Mouse (Mus musculus): ENCODE data around the gene Spem1. TPM values are rescaled to one million over a fixed set of nuclear protein-coding genes. Genes with fewer than 3 reads are reported as not detected.

Spem1 gene
- polyA plus RNA-seq, 2 experiments: 0.18 to 0.65 TPM

DNA sequence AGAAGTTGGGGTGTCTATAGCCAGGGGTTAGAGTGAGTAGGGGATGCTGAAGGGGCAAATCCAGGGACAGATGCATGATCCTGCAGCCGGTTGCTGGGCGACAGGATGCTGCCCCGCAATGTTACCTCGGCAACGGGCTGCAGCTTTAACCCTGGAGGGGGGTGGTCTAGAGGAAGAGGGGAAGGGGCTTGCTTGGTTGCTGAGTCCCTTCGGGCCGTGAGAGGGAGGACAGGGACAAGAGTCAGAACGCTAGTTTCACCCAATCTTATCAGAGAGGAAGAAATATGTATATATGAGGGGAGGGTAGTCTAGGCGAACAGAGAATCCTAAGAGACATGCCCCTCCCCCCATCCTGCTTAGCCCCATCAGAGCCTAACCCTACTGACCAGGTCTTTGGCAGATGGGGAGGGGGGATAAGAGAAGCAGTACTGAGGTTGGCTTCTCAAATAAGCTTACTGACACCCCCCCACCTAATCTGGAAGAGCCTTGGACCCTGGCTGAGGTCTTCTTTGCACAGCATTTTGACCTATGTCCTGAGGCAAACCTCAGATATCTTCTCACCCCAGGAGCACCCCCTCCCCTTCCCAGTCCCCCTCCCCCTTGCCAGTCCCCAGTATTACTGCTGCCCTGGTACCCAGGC is 13.5 kb upstream of the Spem1 start:
- peak overlapping the region; percentile 95 for H3K4me2 ChIP-seq (replicated peaks; ENCODE audit: low read depth, low read length, severe bottlenecking)
- peaks cover 37% of the 10 kb centered on the region for H3K4me1 ChIP-seq (ENCODE audit: control insufficient read depth, insufficient read depth, low read length)
- H3K4me3 ChIP-seq (replicated peaks; ENCODE audit: low read length): peak overlapping the region; percentile 73
- no peak for TF ChIP-seq POLR2A (IDR thresholded peaks at IDR 0.05; ENCODE audit: borderline replicate concordance, extremely low read depth, insufficient read depth, insufficient read length)
- H3K9me3 ChIP-seq (ENCODE audit: control insufficient read depth, low read length): no peaks in the 10 kb centered on the region
- H3K27ac ChIP-seq (replicated peaks; ENCODE audit: low read depth, low read length): no peak overlapping the region
- peaks cover 33% of the 10 kb centered on the region for H3K36me3 ChIP-seq (ENCODE audit: control insufficient read depth, insufficient read depth, low read length)
- DNase-seq (ENCODE audit: low spot score): peak; percentile 7
- no peak for ATAC-seq (ENCODE audit: low FRiP score, low read depth)
- H3K27me3 ChIP-seq (ENCODE audit: control insufficient read depth, insufficient read depth, low read length): peaks cover 5% of the 10 kb centered on the region; the same call in 1 of the 2 replicates
- peak overlapping the region; percentile 71; the same call in 1 of the 2 replicates for H3K9ac ChIP-seq (ENCODE audit: low read depth, low read length, severe bottlenecking)
- WGBS: 14% methylated on average over 9 of the region's 9 CpGs

- peaks cover 5% of the 10 kb centered on the region; the same call in 1 of the 2 replicates for H3K27me3 ChIP-seq (ENCODE audit: control insufficient read depth, insufficient read depth, low read length)
- ATAC-seq (ENCODE audit: low FRiP score, low read depth): no peak
- H3K36me3 ChIP-seq (ENCODE audit: control insufficient read depth, insufficient read depth, low read length): peaks cover 34% of the 10 kb centered on the region
- 7% methylated on average over 43 of the region's 48 CpGs for WGBS
- peaks cover 31% of the 10 kb centered on the region for H3K4me1 ChIP-seq (ENCODE audit: control insufficient read depth, insufficient read depth, low read length)
- no peak overlapping the region for H3K27ac ChIP-seq (replicated peaks; ENCODE audit: low read depth, low read length)
- H3K9ac ChIP-seq (ENCODE audit: low read depth, low read length, severe bottlenecking): peak overlapping the region; percentile 68
- H3K4me3 ChIP-seq (replicated peaks; ENCODE audit: low read length): peak overlapping the region; percentile 73
- H3K4me2 ChIP-seq (replicated peaks; ENCODE audit: low read depth, low read length, severe bottlenecking): peak overlapping the region; percentile 95
- TF ChIP-seq POLR2A (IDR thresholded peaks at IDR 0.05; ENCODE audit: borderline replicate concordance, extremely low read depth, insufficient read depth, insufficient read length): no peak
- no peaks in the 10 kb centered on the region for H3K9me3 ChIP-seq (ENCODE audit: control insufficient read depth, low read length)
- peak; percentile 21 for DNase-seq (ENCODE audit: low spot score)
These were observed 12.1 kb upstream of the Spem1 start for GRCm38 (mm10) chr11:69834001-69834549.

GRCm38 (mm10) chr11:69833554-69833953 is 11.6 kb upstream of the Spem1 start:
- TF ChIP-seq POLR2A (IDR thresholded peaks at IDR 0.05; ENCODE audit: borderline replicate concordance, extremely low read depth, insufficient read depth, insufficient read length): no peak
- Histone ChIP-seq H3K4me2 (replicated peaks; ENCODE audit: low read depth, low read length, severe bottlenecking) (peak overlapping the region; percentile 95), H3K4me1 (ENCODE audit: control insufficient read depth, insufficient read depth, low read length) (peaks cover 30% of the 10 kb centered on the region), H3K36me3 (ENCODE audit: control insufficient read depth, insufficient read depth, low read length) (peaks cover 37% of the 10 kb centered on the region), H3K9me3 (ENCODE audit: control insufficient read depth, low read length) (no peaks in the 10 kb centered on the region), H3K9ac (ENCODE audit: low read depth, low read length, severe bottlenecking) (peak overlapping the region; percentile 68), H3K27ac (replicated peaks; ENCODE audit: low read depth, low read length) (no peak overlapping the region), H3K27me3 (ENCODE audit: control insufficient read depth, insufficient read depth, low read length) (peaks cover 5% of the 10 kb centered on the region; the same call in 1 of the 2 replicates), H3K4me3 (replicated peaks; ENCODE audit: low read length) (peak overlapping the region; percentile 73)
- DNase-seq (ENCODE audit: low spot score) (no peak), ATAC-seq (ENCODE audit: low FRiP score, low read depth) (no peak)
- 61% methylated on average over 8 of the region's 8 CpGs for WGBS

DNA sequence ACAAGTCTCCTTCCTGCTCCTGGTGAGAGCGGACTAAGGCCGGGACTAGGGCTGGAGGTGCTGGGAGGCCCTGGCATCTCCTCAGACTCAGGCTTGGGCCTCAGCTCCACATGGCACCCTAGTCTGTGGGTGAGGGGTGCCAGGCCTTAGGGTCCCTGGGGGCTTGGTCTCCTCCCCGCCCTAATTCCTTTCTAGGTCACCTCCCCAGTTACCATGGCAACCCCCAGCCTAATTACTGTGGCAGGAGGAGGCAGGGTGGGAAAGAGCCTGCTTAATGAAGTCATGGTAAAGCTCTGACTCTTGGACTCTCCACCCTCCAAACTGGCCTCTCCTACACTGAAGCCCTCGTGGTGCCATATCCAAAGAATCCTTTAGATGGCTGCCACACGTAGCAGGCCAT is 6.9 kb upstream of the Spem1 start:
- TF ChIP-seq POLR2A (IDR thresholded peaks at IDR 0.05; ENCODE audit: borderline replicate concordance, extremely low read depth, insufficient read depth, insufficient read length): no peak
- Histone ChIP-seq H3K4me2 (replicated peaks; ENCODE audit: low read depth, low read length, severe bottlenecking) (no peak overlapping the region), H3K27ac (replicated peaks; ENCODE audit: low read depth, low read length) (no peak overlapping the region), H3K4me1 (ENCODE audit: control insufficient read depth, insufficient read depth, low read length) (peaks cover 5% of the 10 kb centered on the region), H3K4me3 (replicated peaks; ENCODE audit: low read length) (no peak overlapping the region), H3K9ac (ENCODE audit: low read depth, low read length, severe bottlenecking) (no peak overlapping the region; the same call in 1 of the 2 replicates), H3K36me3 (ENCODE audit: control insufficient read depth, insufficient read depth, low read length) (peaks cover 79% of the 10 kb centered on the region), H3K9me3 (ENCODE audit: control insufficient read depth, low read length) (no peaks in the 10 kb centered on the region), H3K27me3 (ENCODE audit: control insufficient read depth, insufficient read depth, low read length) (peaks cover 4% of the 10 kb centered on the region; the same call in 1 of the 2 replicates)
- 56% methylated on average over 5 of the region's 5 CpGs for WGBS
- no peak for DNase-seq (ENCODE audit: low spot score)
- ATAC-seq (ENCODE audit: low FRiP score, low read depth): no peak

DNA sequence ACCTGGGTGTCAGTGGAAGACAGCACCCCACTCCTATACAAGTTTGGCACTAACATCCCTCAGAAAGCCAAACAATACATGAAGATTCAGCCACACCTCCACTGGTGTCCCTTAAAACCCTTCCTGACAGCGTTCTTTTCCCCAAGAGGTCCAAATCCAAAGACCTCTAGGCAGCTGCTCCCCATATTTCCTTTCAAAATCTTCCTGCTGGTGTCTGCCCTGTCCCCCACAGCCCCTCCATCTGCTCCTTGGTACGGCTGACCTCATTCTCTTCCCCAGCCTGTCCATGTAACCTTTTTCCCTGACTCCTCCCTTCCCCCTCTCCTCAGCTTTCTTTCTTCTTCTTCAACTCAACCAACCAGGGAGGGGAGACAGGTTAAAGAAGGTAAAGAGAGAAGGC is 1.5 kb upstream of the Spem1 start:
- ATAC-seq (ENCODE audit: low FRiP score, low read depth) (no peak), DNase-seq (ENCODE audit: low spot score) (no peak)
- 73% methylated on average over 2 of the region's 2 CpGs for WGBS
- H3K4me1 ChIP-seq (ENCODE audit: control insufficient read depth, insufficient read depth, low read length): no peaks in the 10 kb centered on the region
- H3K4me2 ChIP-seq (replicated peaks; ENCODE audit: low read depth, low read length, severe bottlenecking): no peak overlapping the region
- H3K4me3 ChIP-seq (replicated peaks; ENCODE audit: low read length): no peak overlapping the region
- H3K9ac ChIP-seq (ENCODE audit: low read depth, low read length, severe bottlenecking): no peak overlapping the region
- no peaks in the 10 kb centered on the region for H3K9me3 ChIP-seq (ENCODE audit: control insufficient read depth, low read length)
- H3K27ac ChIP-seq (replicated peaks; ENCODE audit: low read depth, low read length): no peak overlapping the region
- H3K36me3 ChIP-seq (ENCODE audit: control insufficient read depth, insufficient read depth, low read length): peaks cover 42% of the 10 kb centered on the region
- TF ChIP-seq POLR2A (IDR thresholded peaks at IDR 0.05; ENCODE audit: borderline replicate concordance, extremely low read depth, insufficient read depth, insufficient read length): no peak
- H3K27me3 ChIP-seq (ENCODE audit: control insufficient read depth, insufficient read depth, low read length): no peaks in the 10 kb centered on the region
